Comparison of ENCODE assay signal across 10 mouse cellular contexts in genomic region chr7:45642083-45642482, GRCm38 (mm10). TPM values are rescaled to one million over a fixed set of nuclear protein-coding genes. Genes with fewer than 3 reads are reported as not detected.
DNase-seq lines count a peak whose midpoint lies in the region; ATAC-seq and TF ChIP-seq lines count a peak whose summit lies in the region.
"Had no signal": no experiment of that assay in that cellular context is flagged by ENCODE, and none has a peak within 500 bp of the region (broad histone marks: within the 10 kb centered on the region; RNA-seq: fewer than 3 reads in every experiment).

No protein-coding gene starts in this region.

- no peaks in the 10 kb centered on the region for H3K9me3 ChIP-seq in forebrain, embryonic 13.5 days (replicated peaks)
- H3K9me3 ChIP-seq in forebrain, embryonic 15.5 days, result no peaks in the 10 kb centered on the region
- H3K9me3 ChIP-seq in lung, postnatal 0 days (ENCODE audit: low read length), result no peaks in the 10 kb centered on the region
- no peaks in the 10 kb centered on the region for H3K9me3 ChIP-seq in hindbrain, postnatal 0 days (ENCODE audit: low read length)
- no peaks in the 10 kb centered on the region for H3K9me3 ChIP-seq in stomach, embryonic 14.5 days (ENCODE audit: control insufficient read depth, low read depth, low read length)

- peak overlapping the region; percentile 87 for H3K4me2 ChIP-seq in forebrain, embryonic 13.5 days
- H3K4me2 ChIP-seq in forebrain, embryonic 15.5 days (replicated peaks), result no peak overlapping the region; the same call in 1 of the 2 replicates
- peak overlapping the region; percentile 61 for H3K4me2 ChIP-seq in lung, postnatal 0 days (replicated peaks; ENCODE audit: low read depth, low read length)
- peak overlapping the region; percentile 78; the same call in 1 of the 2 replicates for H3K4me2 ChIP-seq in hindbrain, postnatal 0 days (ENCODE audit: low read depth, low read length)
- H3K4me2 ChIP-seq in stomach, embryonic 14.5 days (replicated peaks; ENCODE audit: low read depth, low read length), result peak overlapping the region; percentile 84

- no peak for DNase-seq in lung, postnatal 0 days (ENCODE audit: low spot score)
- DNase-seq in lung, adult 18-20 months, result no peak
- DNase-seq in hindbrain, postnatal 0 days (ENCODE audit: low spot score), result no peak
- DNase-seq in adrenal gland, postnatal 14 days, result no peak
- no peak for DNase-seq in thymus, postnatal 14 days
- DNase-seq: B cell, adult 2 months had no signal

- TF ChIP-seq EP300 in lung, postnatal 0 days (IDR thresholded peaks at IDR 0.05), result no peak

- H3K4me3 ChIP-seq in forebrain, embryonic 13.5 days, result no peak overlapping the region
- no peak overlapping the region for H3K4me3 ChIP-seq in forebrain, embryonic 15.5 days
- H3K4me3 ChIP-seq in lung, postnatal 0 days (ENCODE audit: low read depth, low read length), result no peak overlapping the region
- H3K4me3 ChIP-seq in hindbrain, postnatal 0 days (ENCODE audit: low read length), result no peak overlapping the region
- H3K4me3 ChIP-seq in stomach, embryonic 14.5 days (ENCODE audit: low read depth, low read length), result peak overlapping the region; percentile 43; the same call in 1 of the 2 replicates

- no peak for TF ChIP-seq CTCF in lung, postnatal 0 days (IDR thresholded peaks at IDR 0.05)
- no peak for TF ChIP-seq CTCF in hindbrain, postnatal 0 days (IDR thresholded peaks at IDR 0.05; ENCODE audit: low read depth)

- no peaks in the 10 kb centered on the region for H3K27me3 ChIP-seq in forebrain, embryonic 13.5 days
- H3K27me3 ChIP-seq in forebrain, embryonic 15.5 days, result no peaks in the 10 kb centered on the region
- no peaks in the 10 kb centered on the region for H3K27me3 ChIP-seq in lung, postnatal 0 days (replicated peaks; ENCODE audit: insufficient read depth, low read length)
- no peaks in the 10 kb centered on the region for H3K27me3 ChIP-seq in hindbrain, postnatal 0 days (ENCODE audit: insufficient read depth, low read length)
- H3K27me3 ChIP-seq in stomach, embryonic 14.5 days (ENCODE audit: control insufficient read depth, insufficient read depth, low read length), result no peaks in the 10 kb centered on the region

- H3K27ac ChIP-seq in forebrain, embryonic 13.5 days, result peak overlapping the region; percentile 31; the same call in 1 of the 2 replicates
- no peak overlapping the region for H3K27ac ChIP-seq in forebrain, embryonic 15.5 days (replicated peaks)
- H3K27ac ChIP-seq in lung, postnatal 0 days (ENCODE audit: low read length), result peak overlapping the region; percentile 51
- H3K27ac ChIP-seq in hindbrain, postnatal 0 days, result peak overlapping the region; percentile 1; the same call in 1 of the 2 replicates
- H3K27ac ChIP-seq in stomach, embryonic 14.5 days (ENCODE audit: low read length), result peak overlapping the region; percentile 11; the same call in 1 of the 2 replicates

- 0 out of 2 replicates have a peak overlapping the region, but pooled peaks have one; percentile 0 for H3K9ac ChIP-seq in forebrain, embryonic 13.5 days
- H3K9ac ChIP-seq in forebrain, embryonic 15.5 days (replicated peaks), result no peak overlapping the region
- no peak overlapping the region for H3K9ac ChIP-seq in lung, postnatal 0 days (replicated peaks; ENCODE audit: low read depth)
- no peak overlapping the region for H3K9ac ChIP-seq in hindbrain, postnatal 0 days (replicated peaks; ENCODE audit: low read length)
- H3K9ac ChIP-seq in stomach, embryonic 14.5 days (replicated peaks; ENCODE audit: low read depth, low read length), result no peak overlapping the region

- H3K36me3 ChIP-seq in forebrain, embryonic 13.5 days (ENCODE audit: poor library complexity, severe bottlenecking), result no peaks in the 10 kb centered on the region
- H3K36me3 ChIP-seq in forebrain, embryonic 15.5 days, result no peaks in the 10 kb centered on the region
- no peaks in the 10 kb centered on the region for H3K36me3 ChIP-seq in lung, postnatal 0 days (ENCODE audit: insufficient read depth, low read length)
- H3K36me3 ChIP-seq in hindbrain, postnatal 0 days (ENCODE audit: insufficient read depth, low read length), result no peaks in the 10 kb centered on the region
- H3K36me3 ChIP-seq in stomach, embryonic 14.5 days (ENCODE audit: control insufficient read depth, insufficient read depth, low read length), result no peaks in the 10 kb centered on the region

- 88% methylated on average over 5 of the region's 5 CpGs for WGBS in forebrain, embryonic 13.5 days
- WGBS in forebrain, embryonic 15.5 days, result 82% methylated on average over 5 of the region's 5 CpGs
- 58% methylated on average over 5 of the region's 5 CpGs for WGBS in lung, postnatal 0 days
- WGBS in hindbrain, postnatal 0 days, result 73% methylated on average over 5 of the region's 5 CpGs
- 82% methylated on average over 5 of the region's 5 CpGs for WGBS in stomach, embryonic 14.5 days

- H3K4me1 ChIP-seq in forebrain, embryonic 13.5 days, result peaks cover 37% of the 10 kb centered on the region
- H3K4me1 ChIP-seq in forebrain, embryonic 15.5 days, result peaks cover 35% of the 10 kb centered on the region
- peaks cover 33% of the 10 kb centered on the region for H3K4me1 ChIP-seq in lung, postnatal 0 days (ENCODE audit: insufficient read depth, low read depth, low read length)
- peaks cover 22% of the 10 kb centered on the region; the same call in 1 of the 2 replicates for H3K4me1 ChIP-seq in hindbrain, postnatal 0 days (ENCODE audit: insufficient read depth, low read length)
- peaks cover 46% of the 10 kb centered on the region for H3K4me1 ChIP-seq in stomach, embryonic 14.5 days (ENCODE audit: control insufficient read depth, insufficient read depth, low read length)

- ATAC-seq in forebrain, embryonic 13.5 days, result no peak
- no peak for ATAC-seq in forebrain, embryonic 15.5 days (replicated peaks)
- no peak for ATAC-seq in lung, postnatal 0 days
- ATAC-seq in hindbrain, postnatal 0 days, result no peak
- no peak for ATAC-seq in stomach, embryonic 14.5 days (ENCODE audit: insufficient number of reproducible peaks, insufficient read depth, low FRiP score, low read depth)

RNA-seq across cellular contexts. Expression of gene Mamstr, which starts 2.3 kb away (rescaled TPM):
- polyA plus RNA-seq in forebrain, embryonic 13.5 days (2015; fragmentation: Nextera tagmentation; extraction: Ambion mirVana), result 1.8 and 3.8 TPM in 2 replicates
- 2.5 and 2.7 TPM in 2 replicates for polyA plus RNA-seq in forebrain, embryonic 15.5 days (2015; fragmentation: Nextera tagmentation; extraction: Ambion mirVana)
- 4.0 and 4.8 TPM in 2 replicates for polyA plus RNA-seq in lung, postnatal 0 days (2015; fragmentation: Nextera tagmentation; extraction: Ambion mirVana)
- total RNA-seq in hindbrain, postnatal 0 days (2014; rRNA removed), result 3.3 and 3.6 TPM in 2 replicates
- polyA plus RNA-seq in hindbrain, postnatal 0 days (2015; fragmentation: Nextera tagmentation; extraction: Ambion mirVana), result 2.9 and 3.9 TPM in 2 replicates
- 7.2 TPM in 2 replicates for polyA plus RNA-seq in stomach, embryonic 14.5 days (2014; fragmentation: Nextera tagmentation; extraction: Ambion mirVana)
- total RNA-seq in adrenal gland, postnatal 14 days (2021), result 4.9 and 8.5 TPM in 2 replicates

RNA-seq across cellular contexts. Expression of gene Rasip1, which starts 14.8 kb away (rescaled TPM):
- 5.7 TPM in 2 replicates for polyA plus RNA-seq in forebrain, embryonic 13.5 days (2015; fragmentation: Nextera tagmentation; extraction: Ambion mirVana)
- 15.5 and 16.6 TPM in 2 replicates for polyA plus RNA-seq in forebrain, embryonic 15.5 days (2015; fragmentation: Nextera tagmentation; extraction: Ambion mirVana)
- 43.3 and 49.0 TPM in 2 replicates for polyA plus RNA-seq in lung, postnatal 0 days (2015; fragmentation: Nextera tagmentation; extraction: Ambion mirVana)
- total RNA-seq in hindbrain, postnatal 0 days (2014; rRNA removed), result 36.4 and 39.8 TPM in 2 replicates
- polyA plus RNA-seq in hindbrain, postnatal 0 days (2015; fragmentation: Nextera tagmentation; extraction: Ambion mirVana), result 18.7 TPM in 2 replicates
- 6.2 and 7.8 TPM in 2 replicates for polyA plus RNA-seq in stomach, embryonic 14.5 days (2014; fragmentation: Nextera tagmentation; extraction: Ambion mirVana)
- 33.0 and 35.4 TPM in 2 replicates for total RNA-seq in adrenal gland, postnatal 14 days (2021)

RNA-seq across cellular contexts. Expression of gene Izumo1, which starts 20.5 kb away (rescaled TPM):
- polyA plus RNA-seq in forebrain, embryonic 13.5 days (2015; fragmentation: Nextera tagmentation; extraction: Ambion mirVana), result 0.10 TPM in 1 of 2 replicates, not detected in the other
- 0.17 TPM in 1 of 2 replicates, not detected in the other for polyA plus RNA-seq in forebrain, embryonic 15.5 days (2015; fragmentation: Nextera tagmentation; extraction: Ambion mirVana)
- 0.19 and 0.32 TPM in 2 replicates for polyA plus RNA-seq in lung, postnatal 0 days (2015; fragmentation: Nextera tagmentation; extraction: Ambion mirVana)
- 0.10 and 0.54 TPM in 2 replicates for total RNA-seq in hindbrain, postnatal 0 days (2014; rRNA removed)
- polyA plus RNA-seq in hindbrain, postnatal 0 days (2015; fragmentation: Nextera tagmentation; extraction: Ambion mirVana), result 0.10 TPM in 1 of 2 replicates, not detected in the other
- 0.23 and 0.62 TPM in 2 replicates for polyA plus RNA-seq in stomach, embryonic 14.5 days (2014; fragmentation: Nextera tagmentation; extraction: Ambion mirVana)
- 0.56 and 0.82 TPM in 2 replicates for total RNA-seq in adrenal gland, postnatal 14 days (2021)

RNA-seq across cellular contexts. Expression of gene Fut2, which starts 24.1 kb away (rescaled TPM):
- polyA plus RNA-seq in forebrain, embryonic 13.5 days (2015; fragmentation: Nextera tagmentation; extraction: Ambion mirVana), result 0.25 TPM in 1 of 2 replicates, not detected in the other
- polyA plus RNA-seq in forebrain, embryonic 15.5 days (2015; fragmentation: Nextera tagmentation; extraction: Ambion mirVana), result 0.31 TPM in 1 of 2 replicates, not detected in the other
- polyA plus RNA-seq in lung, postnatal 0 days (2015; fragmentation: Nextera tagmentation; extraction: Ambion mirVana), result 0.27 and 0.84 TPM in 2 replicates
- total RNA-seq in hindbrain, postnatal 0 days (2014; rRNA removed), result 0.32 TPM in 1 of 2 replicates, not detected in the other
- 0.15 and 0.67 TPM in 2 replicates for polyA plus RNA-seq in hindbrain, postnatal 0 days (2015; fragmentation: Nextera tagmentation; extraction: Ambion mirVana)
- polyA plus RNA-seq in stomach, embryonic 14.5 days (2014; fragmentation: Nextera tagmentation; extraction: Ambion mirVana), result 5.7 and 6.1 TPM in 2 replicates
- total RNA-seq in adrenal gland, postnatal 14 days (2021), result 0.11 TPM in 1 of 2 replicates, not detected in the other

RNA-seq across cellular contexts. Expression of gene Fut1, which starts 25.0 kb away (rescaled TPM):
- not detected in 2 replicates for polyA plus RNA-seq in forebrain, embryonic 13.5 days (2015; fragmentation: Nextera tagmentation; extraction: Ambion mirVana)
- polyA plus RNA-seq in forebrain, embryonic 15.5 days (2015; fragmentation: Nextera tagmentation; extraction: Ambion mirVana), result not detected in 2 replicates
- 0.13 and 0.18 TPM in 2 replicates for polyA plus RNA-seq in lung, postnatal 0 days (2015; fragmentation: Nextera tagmentation; extraction: Ambion mirVana)
- total RNA-seq in hindbrain, postnatal 0 days (2014; rRNA removed), result 0.18 TPM in 1 of 2 replicates, not detected in the other
- polyA plus RNA-seq in hindbrain, postnatal 0 days (2015; fragmentation: Nextera tagmentation; extraction: Ambion mirVana), result not detected in 2 replicates
- polyA plus RNA-seq in stomach, embryonic 14.5 days (2014; fragmentation: Nextera tagmentation; extraction: Ambion mirVana), result 0.63 and 0.78 TPM in 2 replicates
- 0.11 TPM in 1 of 2 replicates, not detected in the other for total RNA-seq in adrenal gland, postnatal 14 days (2021)
- total RNA-seq: liver, adult 2 months had no signal
